Mouse (Mus musculus) ES-E14 (cell line): ENCODE measurements at regions not wholly inside any gene's neighbourhood (a gene's known extent, or its start where the extent isn't known, plus 50 kb on each side); places are given as distances from the start of the nearest gene placed in this dataset.

Experiments
- DNase-seq: peaks from one replicate; pipeline ENCODE4 v3.0.0-alpha.2; 2013; ENCODE audit warnings: low read depth, low spot score
- H3K27ac ChIP-seq: 2 replicates; pipeline ENCODE4 v1.5.1; 2012; ENCODE audit warnings: low read depth, mild to moderate bottlenecking, low read length, moderate library complexity, mixed read lengths; ENCODE audit not compliant: poor library complexity, insufficient read depth, severe bottlenecking
- H3K36me3 ChIP-seq: 2 replicates; pipeline ENCODE4 v1.6.1; 2012; ENCODE audit warnings: mild to moderate bottlenecking, low read length, moderate library complexity, mixed read lengths; ENCODE audit not compliant: control insufficient read depth, poor library complexity, insufficient read depth, severe bottlenecking
- H3K4me1 ChIP-seq, 2 experiments: fragments of 150-350 bp in 1 of 2; sonication (generic) in 1 of 2; 2 replicates each; pipeline ENCODE4 v1.6.1; 2012; ENCODE audit warnings: low read length in 2 of 2, mild to moderate bottlenecking in 1 of 2, mixed read lengths in 1 of 2; ENCODE audit not compliant: control insufficient read depth in 2 of 2, insufficient read depth in 2 of 2, poor library complexity in 1 of 2
- H3K4me3 ChIP-seq, 2 experiments: fragments of 150-350 bp in 1 of 2; sonication (generic) in 1 of 2; 2 replicates each; pipeline ENCODE4 v1.5.1; 2012; ENCODE audit warnings: low read length in 2 of 2, low read depth in 1 of 2, mild to moderate bottlenecking in 1 of 2, mixed read lengths in 1 of 2; ENCODE audit not compliant: insufficient read depth in 1 of 2, poor library complexity in 1 of 2, severe bottlenecking in 1 of 2
- H3K9ac ChIP-seq: 2 replicates; pipeline ENCODE4 v1.6.1; 2012; ENCODE audit warnings: low read depth, mild to moderate bottlenecking, low read length, mixed read lengths; ENCODE audit not compliant: poor library complexity, insufficient read depth, severe bottlenecking
- H3K9me3 ChIP-seq: fragments of 150-350 bp; sonication (generic); 2 replicates; pipeline ENCODE4 v1.6.1; 2012; ENCODE audit warnings: low read depth, mild to moderate bottlenecking, low read length; ENCODE audit not compliant: control insufficient read depth, insufficient read depth
- CHD2 ChIP-seq: IDR thresholded peaks from 2 replicates; pipeline ENCODE4 v1.6.1; 2014; ENCODE audit warnings: mild to moderate bottlenecking, low read depth, low read length, inconsistent platforms
- HCFC1 ChIP-seq: IDR thresholded peaks from 2 replicates; pipeline ENCODE4 v1.6.1; 2012; ENCODE audit warnings: low read length, inconsistent platforms, borderline replicate concordance; ENCODE audit not compliant: insufficient read depth
- MAFK ChIP-seq: IDR thresholded peaks from 2 replicates; pipeline ENCODE4 v1.6.1; 2014; ENCODE audit warnings: mild to moderate bottlenecking, low read depth, low read length, inconsistent platforms; ENCODE audit not compliant: insufficient read depth
- ZC3H11A ChIP-seq: IDR thresholded peaks from 2 replicates; pipeline ENCODE4 v1.6.1; 2012; ENCODE audit warnings: low read depth, mild to moderate bottlenecking, inconsistent platforms, low read length, borderline replicate concordance
- ZNF384 ChIP-seq: IDR thresholded peaks from 2 replicates; pipeline ENCODE4 v1.6.1; 2012; ENCODE audit warnings: low read depth, low read length, inconsistent platforms
- in situ Hi-C, 2 experiments: fragments of 600-800 bp; cut with MboI; formaldehyde crosslinking; loops; one replicate each; pipeline ENCODE4 v1.15.1; 2025; ENCODE audit warnings: low sequenced_read_pairs in 2 of 2, inconsistent platforms in 1 of 2; ENCODE audit not compliant: unreplicated experiment in 2 of 2

DNA sequence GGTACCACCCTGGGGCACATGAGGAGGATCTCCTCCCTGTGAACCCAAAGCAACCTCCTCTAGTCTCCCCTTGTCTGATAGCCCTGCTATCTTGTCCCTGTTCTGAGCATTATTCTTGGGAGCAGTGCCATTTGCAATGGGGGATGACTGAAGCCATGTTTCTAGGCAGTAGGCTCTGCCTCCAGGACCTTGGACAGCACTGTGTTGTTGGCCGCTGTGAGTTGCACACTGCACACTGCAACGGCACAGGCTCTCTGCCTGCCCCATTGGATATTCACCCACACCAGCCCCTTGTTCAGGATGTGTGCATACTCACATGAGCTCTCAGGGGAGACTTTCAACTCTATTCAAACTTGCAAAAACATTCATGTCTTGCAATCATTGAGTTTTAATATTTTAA lies 304.8 kb downstream of the Cdh26 start:
- H3K27ac ChIP-seq: no peak overlapping the region
- H3K4me1 ChIP-seq: no peaks in the 10 kb centered on the region
- no peak overlapping the region for H3K4me3 ChIP-seq
- peak; percentile 29 for DNase-seq
- in situ Hi-C loops: no loop called here
- no peak overlapping the region for H3K9ac ChIP-seq
- no peaks in the 10 kb centered on the region for H3K36me3 ChIP-seq
- TF ChIP-seq HCFC1 (no peak), MAFK (no peak)
- H3K9me3 ChIP-seq: no peaks in the 10 kb centered on the region

DNA sequence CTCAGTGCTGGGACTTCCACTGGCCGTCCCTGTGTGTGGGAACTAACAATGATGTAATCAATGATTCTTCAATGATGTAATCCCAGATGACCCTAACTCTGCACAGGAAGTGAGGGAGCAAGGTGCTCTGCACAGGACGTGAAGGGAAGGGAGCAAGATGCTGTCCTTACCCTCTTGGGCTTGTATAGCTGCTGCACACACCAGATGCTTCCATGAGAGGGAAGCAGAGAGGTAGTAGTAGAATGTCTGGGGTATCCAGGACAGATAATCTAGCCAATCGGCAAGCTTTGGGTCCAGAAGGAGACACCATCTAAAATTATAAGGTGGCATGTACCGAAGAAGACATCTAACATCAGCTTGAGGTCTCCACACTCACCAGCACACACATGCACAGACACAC lies 314.3 kb downstream of the Cdh26 start:
- Histone ChIP-seq H3K36me3 (no peaks in the 10 kb centered on the region), H3K4me1 (no peaks in the 10 kb centered on the region), H3K9me3 (no peaks in the 10 kb centered on the region), H3K4me3 (no peak overlapping the region), H3K27ac (no peak overlapping the region), H3K9ac (no peak overlapping the region)
- in situ Hi-C loops: no loop called here
- no peak for DNase-seq
- TF ChIP-seq CHD2 (no peak), MAFK (no peak), HCFC1 (no peak), ZC3H11A (no peak), ZNF384 (no peak)

DNA sequence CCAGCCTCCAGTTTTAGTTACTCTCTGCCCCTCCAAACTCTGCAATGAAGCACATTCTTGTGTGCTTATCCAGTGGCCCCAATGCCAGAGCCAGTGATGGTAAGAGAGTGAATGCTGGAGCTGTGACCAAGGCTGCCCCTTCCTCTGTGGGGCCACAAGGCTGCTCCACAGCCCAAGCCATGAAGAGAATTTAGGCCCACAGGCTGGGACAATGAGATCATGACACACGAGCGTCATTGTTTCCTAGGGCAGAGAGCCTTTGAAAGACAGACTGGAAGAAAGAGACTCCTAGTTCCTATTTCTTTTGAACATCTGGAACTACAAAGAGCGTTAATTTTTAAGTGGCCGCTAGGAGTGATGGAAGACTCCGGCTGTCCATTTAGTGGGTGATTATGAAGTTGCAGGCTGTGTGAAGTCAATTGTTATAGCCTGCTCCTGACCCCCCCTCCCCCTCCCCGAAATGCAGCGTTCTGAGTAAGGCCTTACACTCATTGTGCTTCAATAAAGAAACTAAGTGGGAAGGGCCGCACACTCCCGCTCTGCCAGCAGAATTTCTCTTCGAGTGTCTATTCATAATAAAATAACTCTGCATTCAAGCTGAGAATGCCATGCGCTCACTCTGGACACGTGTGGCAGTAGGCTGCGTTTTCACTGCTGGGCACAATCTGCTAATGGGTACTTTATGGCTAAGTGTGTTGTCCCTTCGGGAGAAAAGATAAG lies 315.1 kb downstream of the Cdh26 start:
- no peak overlapping the region for H3K27ac ChIP-seq
- H3K4me1 ChIP-seq: no peaks in the 10 kb centered on the region
- in situ Hi-C loops: no loop called here
- TF ChIP-seq ZC3H11A (no peak), HCFC1 (no peak), MAFK (no peak), CHD2 (no peak), ZNF384 (no peak)
- H3K9me3 ChIP-seq: no peaks in the 10 kb centered on the region
- H3K9ac ChIP-seq: no peak overlapping the region
- no peaks in the 10 kb centered on the region for H3K36me3 ChIP-seq
- H3K4me3 ChIP-seq: no peak overlapping the region
- DNase-seq: no peak

DNA sequence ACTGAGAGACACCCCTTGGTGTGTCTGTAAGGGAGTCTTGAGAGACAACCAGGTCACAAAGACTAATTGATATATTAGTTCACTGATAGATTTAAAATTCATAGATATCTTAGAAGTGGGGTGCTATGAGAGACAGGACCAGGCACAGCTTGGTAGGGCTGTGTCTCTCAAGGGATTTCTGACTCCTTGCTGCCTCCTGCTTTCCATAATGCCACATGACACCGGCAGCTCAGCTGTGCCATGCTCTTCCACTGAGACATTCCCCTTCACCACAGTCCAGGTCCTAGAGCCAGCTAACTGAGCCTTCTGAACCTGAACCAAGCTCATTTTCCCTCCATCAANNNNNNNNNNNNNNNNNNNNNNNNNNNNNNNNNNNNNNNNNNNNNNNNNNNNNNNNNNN lies 320.9 kb downstream of the Cdh26 start:
- TF ChIP-seq HCFC1: no peak
- no peak for TF ChIP-seq MAFK
- TF ChIP-seq ZNF384: no peak
- TF ChIP-seq ZC3H11A: no peak
- TF ChIP-seq CHD2: no peak
- no peaks in the 10 kb centered on the region for H3K9me3 ChIP-seq
- H3K9ac ChIP-seq: no peak overlapping the region
- no peak overlapping the region for H3K27ac ChIP-seq
- H3K36me3 ChIP-seq: no peaks in the 10 kb centered on the region
- DNase-seq: no peak
- no peak overlapping the region for H3K4me3 ChIP-seq
- in situ Hi-C loops: no loop called here
- no peaks in the 10 kb centered on the region for H3K4me1 ChIP-seq

DNA sequence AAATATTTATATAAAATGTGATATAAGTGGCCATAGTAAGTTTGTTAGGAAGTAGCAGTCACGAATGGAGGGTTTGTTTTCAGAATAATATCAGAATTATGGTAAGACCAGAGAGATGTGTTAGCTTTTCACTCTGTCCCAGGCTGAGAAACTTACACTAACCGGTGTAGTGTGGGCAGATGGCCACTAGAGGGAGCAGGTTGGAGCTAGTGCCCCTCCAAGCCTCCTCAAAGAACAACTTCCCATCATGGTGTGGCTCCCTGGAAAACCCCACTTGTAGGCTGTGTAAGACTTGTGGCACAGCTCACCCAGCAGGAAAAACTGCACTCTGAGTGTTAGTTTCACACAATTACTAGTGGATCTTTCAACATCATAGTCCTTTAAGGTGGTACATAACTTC lies 328.0 kb downstream of the Cdh26 start:
- Histone ChIP-seq H3K4me3 (no peak overlapping the region), H3K27ac (no peak overlapping the region), H3K4me1 (no peaks in the 10 kb centered on the region), H3K9ac (no peak overlapping the region), H3K9me3 (no peaks in the 10 kb centered on the region), H3K36me3 (no peaks in the 10 kb centered on the region)
- in situ Hi-C loops: no loop called here
- DNase-seq: peak; percentile 51
- TF ChIP-seq ZNF384: no peak
- no peak for TF ChIP-seq MAFK
- no peak for TF ChIP-seq HCFC1
- TF ChIP-seq CHD2: no peak
- no peak for TF ChIP-seq ZC3H11A
